Mouse (Mus musculus): Measurements from ENCODE around the gene Park7. TPM values are rescaled to one million over a fixed set of nuclear protein-coding genes. Genes with fewer than 3 reads are reported as not detected.

Park7 gene
- total and polyA plus RNA-seq, 3 experiments, result 438 to 480 TPM; not detected in 1

DNA sequence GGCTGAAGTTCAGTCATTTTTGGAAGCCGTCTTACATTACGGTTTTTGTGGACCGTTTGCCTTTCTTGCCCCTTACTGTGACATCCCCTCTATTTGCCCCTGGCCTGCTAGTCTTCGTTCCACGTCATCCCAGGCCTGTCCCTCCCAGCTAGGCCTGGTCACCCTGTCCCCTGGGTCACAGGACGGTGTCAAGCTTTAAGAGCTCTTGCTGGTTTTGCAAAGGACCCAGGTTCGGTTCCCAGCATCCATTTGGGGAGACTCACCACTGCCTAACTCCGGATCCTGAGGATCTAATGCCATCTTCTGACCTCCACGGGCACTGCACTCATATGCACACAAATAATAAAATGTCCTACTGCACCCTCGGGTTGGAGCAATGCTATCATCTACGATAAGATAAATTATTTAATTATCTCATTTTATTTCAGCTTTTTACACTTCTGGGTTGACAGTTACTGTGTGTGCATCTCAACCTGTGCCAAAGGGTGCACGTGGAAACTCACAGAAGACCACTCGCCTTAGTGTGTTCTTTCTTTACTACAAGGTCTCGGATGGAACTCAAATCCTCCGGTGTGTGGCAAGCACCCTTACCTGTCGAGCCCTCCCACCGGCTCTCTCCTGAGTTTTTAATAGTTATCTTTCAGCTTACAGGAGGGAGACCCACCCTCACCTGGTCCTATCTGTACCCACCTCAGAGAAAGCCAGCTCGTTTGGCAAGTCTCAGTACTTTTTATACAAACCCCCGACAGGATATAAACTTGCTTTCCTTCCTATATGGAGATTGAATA, 3.9 kb downstream of the Park7 start:
- H3K27ac ChIP-seq (ENCODE audit: control insufficient read depth, low read depth, low read length), result peak overlapping the region; percentile 90
- DNase-seq (ENCODE audit: low read depth, low spot score), result no peak
- no peaks in the 10 kb centered on the region for H3K27me3 ChIP-seq (ENCODE audit: control insufficient read depth in 1 of 2, insufficient read depth in 2 of 2, low read length in 2 of 2)
- peaks cover 18% of the 10 kb centered on the region for H3K79me2 ChIP-seq (ENCODE audit: control insufficient read depth, insufficient read depth, low read length, poor library complexity)
- H3K36me3 ChIP-seq (ENCODE audit: control insufficient read depth in 1 of 2, insufficient read depth in 2 of 2, low read length in 2 of 2), result peaks cover 6 to 21% of the 10 kb centered on the region in 2 experiments; a peak in 3 of 4 replicates
- H3K4me3 ChIP-seq (ENCODE audit: control insufficient read depth in 1 of 2, insufficient read depth in 1 of 2, low read depth in 2 of 2, low read length in 2 of 2), result peak overlapping the region; percentile 42 to 48
- peak overlapping the region; percentile 78 for H3K9ac ChIP-seq (ENCODE audit: control insufficient read depth, low read depth, low read length, poor library complexity, severe bottlenecking)
- peaks cover 7 to 27% of the 10 kb centered on the region in 2 experiments for H3K4me1 ChIP-seq (ENCODE audit: control insufficient read depth in 1 of 2, insufficient read depth in 2 of 2, low read length in 2 of 2)
- no peaks in the 10 kb centered on the region for H3K9me3 ChIP-seq (replicated peaks; ENCODE audit: insufficient read depth, low read length)
- no peak for TF ChIP-seq NRF1 (IDR thresholded peaks at IDR 0.05; ENCODE audit: insufficient read depth, low read depth, low read length, poor library complexity, severe bottlenecking)
- TF ChIP-seq CTCF (IDR thresholded peaks at IDR 0.05 in 2 of 3, conservative IDR thresholded peaks at IDR 0.05 in 1 of 3; ENCODE audit: control insufficient read depth in 1 of 3, insufficient read depth in 1 of 3, low read depth in 2 of 3, low read length in 3 of 3, poor library complexity in 1 of 3, severe bottlenecking in 1 of 3), result peak in 2 of 3 experiments; percentile 10 to 24; a peak in 1 of 6 replicates
- no peak for TF ChIP-seq ZMIZ1 (IDR thresholded peaks at IDR 0.05; ENCODE audit: low read depth, low read length)

DNA sequence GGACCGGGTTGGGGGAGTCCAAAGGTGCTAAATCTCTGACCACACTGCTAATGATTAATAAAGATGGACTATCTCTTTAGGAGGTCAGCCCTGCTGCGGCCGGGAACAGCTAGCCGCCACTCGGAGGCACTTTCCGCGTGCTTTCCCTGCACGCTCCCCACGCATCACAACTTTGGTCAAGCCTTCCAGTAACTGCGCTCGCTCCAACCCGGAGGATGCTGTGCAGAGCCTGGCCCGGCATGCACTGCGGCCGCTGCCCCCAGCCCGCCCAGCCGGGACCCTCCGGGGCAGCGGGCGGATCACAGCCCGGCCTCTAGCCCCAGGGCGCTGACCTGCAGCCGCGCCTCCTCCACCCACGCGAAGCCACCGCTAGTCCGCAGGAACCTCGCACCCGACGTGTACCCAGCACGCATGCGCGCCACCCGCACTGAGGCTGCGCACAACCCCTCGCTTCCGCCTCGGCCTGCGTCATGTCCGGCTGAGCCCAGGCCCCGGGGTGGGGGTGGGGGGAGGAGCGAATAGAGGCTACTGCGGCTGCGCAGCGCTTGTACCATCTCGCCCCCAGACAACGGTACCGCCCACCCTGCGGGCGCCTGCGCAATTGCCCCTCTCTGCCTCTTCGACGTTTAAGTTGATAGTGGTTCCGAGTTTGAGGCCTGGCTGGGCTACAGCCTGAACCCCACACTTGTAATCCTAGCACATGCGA, 4.6 kb downstream of the Park7 start:
- H3K36me3 ChIP-seq (ENCODE audit: control insufficient read depth in 1 of 2, insufficient read depth in 2 of 2, low read length in 2 of 2), result peaks cover 6 to 20% of the 10 kb centered on the region in 2 experiments; a peak in 3 of 4 replicates
- H3K9me3 ChIP-seq (replicated peaks; ENCODE audit: insufficient read depth, low read length), result no peaks in the 10 kb centered on the region
- DNase-seq (ENCODE audit: low read depth, low spot score), result peak; percentile 99
- H3K4me1 ChIP-seq (ENCODE audit: control insufficient read depth in 1 of 2, insufficient read depth in 2 of 2, low read length in 2 of 2), result peaks cover 6 to 22% of the 10 kb centered on the region in 2 experiments
- peak overlapping the region; percentile 81 for H3K9ac ChIP-seq (ENCODE audit: control insufficient read depth, low read depth, low read length, poor library complexity, severe bottlenecking)
- peaks cover 18% of the 10 kb centered on the region for H3K79me2 ChIP-seq (ENCODE audit: control insufficient read depth, insufficient read depth, low read length, poor library complexity)
- H3K4me3 ChIP-seq (ENCODE audit: control insufficient read depth in 1 of 2, insufficient read depth in 1 of 2, low read depth in 2 of 2, low read length in 2 of 2), result peak overlapping the region; percentile 72 to 87
- no peaks in the 10 kb centered on the region for H3K27me3 ChIP-seq (ENCODE audit: control insufficient read depth in 1 of 2, insufficient read depth in 2 of 2, low read length in 2 of 2)
- H3K27ac ChIP-seq (ENCODE audit: control insufficient read depth, low read depth, low read length), result peak overlapping the region; percentile 90
- TF ChIP-seq ETS1 (IDR thresholded peaks at IDR 0.05; ENCODE audit: low read depth, low read length) (peak; percentile 35; the same call in 1 of the 2 replicates), USF2 (IDR thresholded peaks at IDR 0.05; ENCODE audit: borderline replicate concordance in 1 of 2, insufficient read depth in 1 of 2, low read depth in 1 of 2, low read length in 2 of 2) (no peak), KAT2A (conservative IDR thresholded peaks at IDR 0.05; ENCODE audit: low read depth, low read length) (peak; percentile 62; the same call in 1 of the 2 replicates), TBP (IDR thresholded peaks at IDR 0.05; ENCODE audit: low read depth, low read length) (peak; percentile 53), NRF1 (IDR thresholded peaks at IDR 0.05; ENCODE audit: insufficient read depth, low read depth, low read length, poor library complexity, severe bottlenecking) (peak; percentile 98; the same call in 1 of the 2 replicates), TCF12 (IDR thresholded peaks at IDR 0.05; ENCODE audit: low read depth, low read length) (peak; percentile 51), ZNF384 (IDR thresholded peaks at IDR 0.05; ENCODE audit: low read depth, low read length) (no peak), MYC (IDR thresholded peaks at IDR 0.05; ENCODE audit: low read depth, low read length) (peak; percentile 86), E2F4 (IDR thresholded peaks at IDR 0.05; ENCODE audit: borderline replicate concordance, low read depth, low read length) (no peak), MAZ (IDR thresholded peaks at IDR 0.05; ENCODE audit: low read depth, low read length) (peak; percentile 97), TAL1 (IDR thresholded peaks at IDR 0.05; ENCODE audit: low read length) (no peak), MAX (IDR thresholded peaks at IDR 0.05; ENCODE audit: low read length) (peak; percentile 90), HCFC1 (IDR thresholded peaks at IDR 0.05; ENCODE audit: low read depth, low read length) (peak; percentile 93), USF1 (IDR thresholded peaks at IDR 0.05; ENCODE audit: low read depth, low read length) (peak; percentile 5; the same call in 1 of the 2 replicates), GATA1 (IDR thresholded peaks at IDR 0.05; ENCODE audit: low read depth, low read length) (no peak), BHLHE40 (IDR thresholded peaks at IDR 0.05; ENCODE audit: borderline replicate concordance, low read depth, low read length) (no peak), MYB (IDR thresholded peaks at IDR 0.05; ENCODE audit: low read depth, low read length) (no peak), RAD21 (IDR thresholded peaks at IDR 0.05; ENCODE audit: low read depth, low read length) (no peak), ZMIZ1 (IDR thresholded peaks at IDR 0.05; ENCODE audit: low read depth, low read length) (peak; percentile 88; the same call in 1 of the 2 replicates), NELFE (IDR thresholded peaks at IDR 0.05; ENCODE audit: low read depth, low read length) (peak; percentile 95), RCOR1 (IDR thresholded peaks at IDR 0.05; ENCODE audit: low read depth, low read length) (no peak), JUND (IDR thresholded peaks at IDR 0.05; ENCODE audit: low read depth, low read length) (no peak), EP300 (IDR thresholded peaks at IDR 0.05; ENCODE audit: low read depth in 1 of 2, low read length in 2 of 2) (peak in 1 of 2 experiments; percentile 22; a peak in 1 of 4 replicates), CTCF (IDR thresholded peaks at IDR 0.05 in 2 of 3, conservative IDR thresholded peaks at IDR 0.05 in 1 of 3; ENCODE audit: control insufficient read depth in 1 of 3, insufficient read depth in 1 of 3, low read depth in 2 of 3, low read length in 3 of 3, poor library complexity in 1 of 3, severe bottlenecking in 1 of 3) (no peak), POLR2A (IDR thresholded peaks at IDR 0.05; ENCODE audit: control insufficient read depth in 1 of 2, insufficient read depth in 1 of 2, low read depth in 1 of 2, low read length in 2 of 2, poor library complexity in 1 of 2) (peak; percentile 78 to 88), GABPA (IDR thresholded peaks at IDR 0.05; ENCODE audit: low read depth, low read length) (no peak), POLR2AphosphoS2 (IDR thresholded peaks at IDR 0.05; ENCODE audit: low read length) (peak; percentile 80)
